Mouse (Mus musculus): ENCODE results near the gene Sys1.

DNA sequence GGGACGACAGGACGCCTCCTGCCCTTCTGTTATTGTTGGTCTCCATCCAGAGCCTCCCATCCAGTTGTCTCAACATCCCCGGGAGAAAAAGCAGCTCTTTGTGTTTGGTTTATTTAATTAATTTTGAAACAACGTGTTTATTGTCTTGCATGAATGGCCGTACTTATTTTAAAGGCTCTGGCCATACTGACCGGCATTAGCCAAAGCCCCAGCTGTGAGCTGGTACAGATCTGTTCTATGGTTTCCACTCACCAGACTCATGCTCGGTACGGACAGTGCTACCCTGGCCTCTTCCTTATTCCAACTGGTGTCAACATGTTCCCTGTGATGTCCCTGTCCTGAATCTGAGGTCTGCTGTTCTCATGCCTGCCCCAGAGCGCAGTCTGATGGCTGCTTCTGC is 59.1 kb downstream of the Sys1 start:
- TF ChIP-seq POLR2A (IDR thresholded peaks at IDR 0.05; ENCODE audit: low read depth, low read length) (no peak), CTCF (conservative IDR thresholded peaks at IDR 0.05; ENCODE audit: insufficient read depth, insufficient read length, low read depth, low read length) (no peak)
